Mouse (Mus musculus) CD4-positive, CD25-positive, alpha-beta regulatory T cell, adult 9 weeks (primary cell): ENCODE results near the gene Edc3. TPM values are rescaled to one million over a fixed set of nuclear protein-coding genes. Genes with fewer than 3 reads are reported as not detected.

Experiments
- polyA plus RNA-seq: library from polyadenylated mRNA; unstranded; fragments of 100-300 nt; shearing (Covaris generic); gene quantifications from one replicate; pipeline ENCODE4 v1.2.1, GENCODE M21; 2017

Edc3 gene
- polyA plus RNA-seq = 52.6 TPM

DNA sequence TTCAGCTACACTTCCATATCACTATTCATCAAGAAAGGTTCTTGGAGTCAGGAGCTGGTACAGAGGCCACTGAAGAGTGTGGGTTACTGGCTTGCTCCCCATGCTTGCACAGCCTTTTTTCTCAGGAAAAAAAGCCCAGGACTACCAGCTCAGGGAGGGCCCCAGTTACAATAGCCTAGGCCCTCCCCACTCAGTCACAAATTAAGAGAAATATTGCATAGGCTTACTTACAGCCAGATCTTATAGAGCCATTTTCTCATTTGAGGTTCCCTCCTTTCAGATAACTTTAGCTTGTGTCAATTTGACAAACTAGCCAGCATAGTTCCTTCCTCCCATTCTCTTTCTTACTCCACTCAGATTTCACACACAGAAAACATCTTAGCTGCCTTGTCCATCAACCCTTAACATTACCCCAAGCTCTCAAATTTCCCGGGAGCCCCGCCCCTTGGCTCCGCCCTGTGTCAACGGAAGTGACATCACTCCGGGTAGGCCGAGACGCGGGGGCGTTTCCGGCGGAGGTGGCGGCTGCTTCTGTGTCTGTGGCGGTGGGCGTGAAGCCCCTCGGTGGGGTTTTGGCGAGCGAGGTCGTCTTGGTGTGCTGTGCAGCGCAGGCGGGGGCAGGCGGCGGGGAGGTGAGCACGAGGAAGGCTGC is at the start of gene Edc3:
Gene Edc3 (plus strand): TSS at position 473 of the 652 bp plus-strand sequence.

DNA sequence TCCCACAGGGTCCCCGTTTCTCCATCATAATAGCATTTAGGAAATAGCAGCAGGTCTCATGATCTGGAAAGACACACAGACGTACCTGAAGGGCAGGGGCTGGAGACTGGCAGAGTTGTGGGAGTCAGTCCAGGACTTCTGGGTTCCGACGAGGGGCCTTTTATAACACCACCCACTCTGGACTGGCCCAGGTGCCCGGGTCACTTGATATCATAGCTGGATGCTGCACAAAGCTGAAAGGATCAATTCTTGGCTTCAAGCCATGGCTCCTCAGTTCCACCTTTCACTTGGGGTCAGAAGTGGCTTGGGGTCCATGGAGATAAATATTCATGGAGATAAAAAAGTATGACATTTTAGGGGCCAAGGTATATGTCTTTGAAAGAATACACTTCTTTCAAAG is 24.8 kb upstream of the Edc3 start, which contains the start of gene Cyp1a2:
Gene Cyp1a2 (minus strand): TSS at position 184 of the 400 bp plus-strand sequence.

DNA sequence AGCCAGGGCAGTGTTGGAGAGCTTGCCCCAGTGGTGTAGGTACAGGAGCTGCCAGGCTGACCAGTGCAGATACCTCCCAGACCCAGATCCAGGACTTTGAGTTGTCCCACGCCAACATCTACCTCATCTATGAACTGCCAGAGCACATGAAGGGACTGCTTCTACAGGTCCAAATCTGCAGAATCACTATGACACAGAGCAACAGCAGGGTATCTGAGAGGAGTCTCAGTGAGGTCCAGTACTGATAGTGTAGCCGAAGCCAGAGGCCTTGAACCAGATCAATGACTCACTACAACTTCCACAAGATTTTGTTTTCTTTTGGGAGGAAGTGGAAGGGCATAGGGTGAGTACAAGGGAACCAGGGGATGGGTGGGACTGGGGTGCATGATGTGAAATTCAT is 20.6 kb upstream of the Edc3 start, which contains the start of gene Cyp1a1:
Gene Cyp1a1 (plus strand): TSS at position 178 of the 400 bp plus-strand sequence.

DNA sequence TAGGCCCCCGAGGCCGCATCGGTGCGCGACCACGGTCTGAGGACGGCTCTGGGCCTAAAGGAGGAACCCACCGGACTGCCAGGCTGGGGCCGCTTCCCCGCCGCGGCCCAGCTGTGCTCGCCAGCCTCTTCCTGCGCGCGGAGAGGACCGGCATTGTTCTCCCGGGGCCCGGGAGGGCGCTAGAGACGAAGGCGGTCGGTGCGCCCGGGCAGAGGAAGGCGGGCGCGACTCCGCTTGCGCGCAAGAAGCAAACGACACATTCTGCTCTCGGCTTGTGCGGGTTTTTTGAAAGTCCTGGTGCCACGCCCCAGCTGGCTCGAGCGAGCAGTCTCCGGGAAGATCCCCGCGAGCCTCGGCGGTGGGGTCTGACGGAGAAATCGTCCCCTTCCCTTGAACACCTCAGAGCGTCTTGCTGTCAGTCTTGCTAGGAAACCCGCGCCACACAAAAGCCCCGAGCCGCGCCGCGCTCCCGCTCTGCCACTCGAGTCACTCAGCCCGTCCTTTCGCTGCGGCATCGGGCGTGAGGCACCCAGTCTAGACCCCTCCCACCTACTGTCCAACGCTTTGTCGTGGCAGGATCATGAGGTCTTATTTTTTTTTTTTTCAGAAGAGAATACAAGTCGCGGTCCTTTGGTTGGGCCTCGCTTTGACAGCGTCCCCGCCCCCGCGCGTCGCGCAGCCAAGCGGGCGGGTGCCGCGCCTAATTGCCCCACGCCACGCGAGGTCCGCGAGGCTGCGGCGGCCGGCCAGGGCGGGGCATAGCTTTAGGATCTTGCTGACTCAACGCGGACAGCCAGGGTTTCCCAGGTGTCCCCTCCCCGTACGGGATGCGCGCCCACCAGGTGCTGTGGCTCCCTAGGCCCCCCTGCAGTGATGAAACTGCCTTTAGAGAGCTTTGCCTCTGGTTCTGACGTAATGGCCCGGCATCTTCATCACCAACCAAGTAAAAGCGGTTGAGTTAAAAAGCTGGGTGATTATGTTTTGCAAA is 57.3 kb downstream of the Edc3 start, which contains the start of gene Clk3:
Gene Clk3 (minus strand): TSS at position 497 of the 988 bp plus-strand sequence.

Other genes starting within 250 kb of the Edc3 start
- gene Scamp5, start 240.5 kb upstream of the Edc3 start, polyA plus RNA-seq = 0.14 TPM
- not detected for gene Rpp25, start 204.5 kb upstream of the Edc3 start, polyA plus RNA-seq
- gene Cox5a, start 187.3 kb upstream of the Edc3 start, polyA plus RNA-seq = 131 TPM
- gene Fam219b, start 171.0 kb upstream of the Edc3 start, polyA plus RNA-seq = 9.3 TPM
- 19.3 TPM for gene Mpi, start 155.8 kb upstream of the Edc3 start, polyA plus RNA-seq
- gene Scamp2, start 147.6 kb upstream of the Edc3 start, polyA plus RNA-seq = 121 TPM
- 77.9 TPM for gene Ulk3, start 119.1 kb upstream of the Edc3 start, polyA plus RNA-seq
- gene Cplx3, start 102.3 kb upstream of the Edc3 start, polyA plus RNA-seq = not detected
- not detected for gene Lman1l, start 87.8 kb upstream of the Edc3 start, polyA plus RNA-seq
- gene Csk, start 54.9 kb upstream of the Edc3 start, polyA plus RNA-seq = 196 TPM
- gene Cyp1a2, start 24.8 kb upstream of the Edc3 start, polyA plus RNA-seq = not detected
- gene Cyp1a1, start 20.6 kb upstream of the Edc3 start, polyA plus RNA-seq = 1.1 TPM
- gene Clk3, start 57.3 kb downstream of the Edc3 start, polyA plus RNA-seq = 179 TPM
- gene Arid3b, start 128.3 kb downstream of the Edc3 start, polyA plus RNA-seq = 48.0 TPM
- 115 TPM for gene Ubl7, start 202.4 kb downstream of the Edc3 start, polyA plus RNA-seq
- gene Sema7a, start 231.6 kb downstream of the Edc3 start, polyA plus RNA-seq = 0.30 TPM